Mouse (Mus musculus) G1E (cell line): ENCODE results near the gene Gak. TPM values are rescaled to one million over a fixed set of nuclear protein-coding genes. Genes with fewer than 3 reads are reported as not detected.
A peak's percentile ranks its signal among the peaks of the same experiment; 100 is the strongest.

Source experiments
- ATAC-seq: 2 replicates; pipeline ENCODE4 v1.8.0; 2016; ENCODE audit warnings: mild to moderate bottlenecking; ENCODE audit not compliant: insufficient number of reproducible peaks, poor library complexity, low FRiP score, severe bottlenecking; ENCODE audit errors: extremely low read depth
- DNase-seq: peaks from one replicate; pipeline ENCODE4 v3.0.0; 2012; ENCODE audit warnings: low spot score
- H3K27me3 ChIP-seq: 2 replicates; pipeline ENCODE4 v1.6.1; 2012; ENCODE audit warnings: mild to moderate bottlenecking, low read length, inconsistent platforms; ENCODE audit not compliant: insufficient read depth
- H3K36me3 ChIP-seq: replicated peaks from 2 replicates; pipeline ENCODE3; 2012; ENCODE audit warnings: mild to moderate bottlenecking, inconsistent platforms
- H3K4me1 ChIP-seq: 2 replicates; pipeline ENCODE4 v1.6.1; 2012; ENCODE audit warnings: low read depth, low read length, inconsistent platforms, mixed read lengths; ENCODE audit not compliant: insufficient read depth
- H3K4me3 ChIP-seq: 2 replicates; pipeline ENCODE4 v1.5.1; 2012; ENCODE audit warnings: low read depth, mild to moderate bottlenecking, inconsistent platforms, low read length, moderate library complexity, mixed read lengths
- H3K9me3 ChIP-seq: replicated peaks from 2 replicates; pipeline ENCODE4 v1.6.1; 2012; ENCODE audit warnings: inconsistent platforms
- CTCF ChIP-seq: IDR thresholded peaks from 2 replicates; pipeline ENCODE4 v1.5.1; 2012; ENCODE audit warnings: low read depth, low read length, inconsistent platforms, mixed read lengths
- GATA1 ChIP-seq: IDR thresholded peaks from 2 replicates; pipeline ENCODE4 v1.6.1; 2012; ENCODE audit warnings: borderline replicate concordance, low read length, inconsistent platforms, mixed read lengths
- GATA2 ChIP-seq: IDR thresholded peaks from 2 replicates; pipeline ENCODE4 v1.6.1; 2012; ENCODE audit warnings: low read depth, low read length, inconsistent platforms, borderline replicate concordance
- POLR2AphosphoS5 ChIP-seq: IDR thresholded peaks from 2 replicates; pipeline ENCODE4 v1.6.1; 2012; ENCODE audit warnings: low read depth, low read length, inconsistent platforms; ENCODE audit not compliant: insufficient replicate concordance
- TAL1 ChIP-seq: conservative IDR thresholded peaks from 2 replicates; pipeline ENCODE4 v1.6.1; 2012; ENCODE audit warnings: low read depth, low read length, inconsistent platforms, mixed read lengths
- polyA plus RNA-seq: library from polyadenylated mRNA; stranded (reverse); fragments of >175 nt; gene quantifications from 2 replicates; pipeline ENCODE4 v1.2.3, GENCODE M21; 2012
- total RNA-seq, 2 experiments: library from RNA; stranded (forward) in 1 of 2; stranded (reverse) in 1 of 2; fragments of 200-1000 nt in 1 of 2; fragments of >200 nt in 1 of 2; fragmentation: Nextera tagmentation in 1 of 2; gene quantifications; 2 replicates each; pipeline ENCODE4 v1.2.3; 2014 to 2017

Gak gene
- total and polyA plus RNA-seq, 3 experiments, result 96.4 to 124 (median 108) TPM

DNA sequence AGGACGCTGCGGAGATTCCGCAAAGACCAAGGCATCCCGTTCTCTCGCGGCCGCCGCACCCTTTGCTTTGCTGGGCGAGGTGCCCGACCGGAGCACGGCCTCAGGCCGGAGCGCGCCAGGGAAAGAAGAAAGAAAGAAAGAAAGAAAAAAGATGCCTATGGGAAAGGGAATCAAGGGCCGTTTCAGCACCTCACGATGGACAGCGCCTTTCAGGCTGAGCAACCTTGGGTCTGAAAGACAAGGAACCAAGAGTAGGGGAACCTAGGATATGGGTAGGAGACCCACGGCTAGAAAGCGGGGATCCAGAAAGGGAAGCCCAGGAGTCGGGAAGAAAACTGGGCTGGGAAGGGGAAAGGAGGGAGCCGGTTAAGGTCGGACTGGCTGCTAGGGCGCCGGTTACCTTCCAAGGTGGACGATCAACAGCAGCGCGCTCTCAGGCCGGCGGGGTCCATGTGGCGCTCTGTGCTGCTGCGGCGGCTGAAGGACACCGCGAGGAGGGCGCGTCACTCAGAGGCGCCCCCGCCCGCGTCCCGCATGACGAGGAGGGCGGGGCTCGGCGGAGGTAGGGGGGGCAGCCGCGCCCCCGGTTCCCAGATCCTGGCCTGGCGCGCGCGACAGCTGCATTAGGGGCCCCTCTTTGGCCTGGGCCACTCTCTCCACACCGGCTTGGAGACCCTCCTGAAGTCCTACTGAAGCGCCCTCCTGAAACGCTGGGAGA, 79.9 kb downstream of the Gak start, which contains the start of gene Cplx1:
Gene Cplx1, minus strand, starts transcription at position 536 of the 718 bp plus-strand sequence.
- TF ChIP-seq CTCF, result no peak
- TF ChIP-seq POLR2AphosphoS5, result no peak
- TF ChIP-seq GATA2, result no peak
- no peak for TF ChIP-seq TAL1
- TF ChIP-seq GATA1, result no peak
- no peaks in the 10 kb centered on the region for H3K9me3 ChIP-seq
- H3K27me3 ChIP-seq, result peaks cover 25% of the 10 kb centered on the region; the same call in 1 of the 2 replicates
- no peaks in the 10 kb centered on the region for H3K4me1 ChIP-seq
- DNase-seq, result peak; percentile 33
- no peak within 1 kb of the TSS for H3K4me3 ChIP-seq
- no peak for ATAC-seq
- H3K36me3 ChIP-seq, result no peaks in the 10 kb centered on the region

DNA sequence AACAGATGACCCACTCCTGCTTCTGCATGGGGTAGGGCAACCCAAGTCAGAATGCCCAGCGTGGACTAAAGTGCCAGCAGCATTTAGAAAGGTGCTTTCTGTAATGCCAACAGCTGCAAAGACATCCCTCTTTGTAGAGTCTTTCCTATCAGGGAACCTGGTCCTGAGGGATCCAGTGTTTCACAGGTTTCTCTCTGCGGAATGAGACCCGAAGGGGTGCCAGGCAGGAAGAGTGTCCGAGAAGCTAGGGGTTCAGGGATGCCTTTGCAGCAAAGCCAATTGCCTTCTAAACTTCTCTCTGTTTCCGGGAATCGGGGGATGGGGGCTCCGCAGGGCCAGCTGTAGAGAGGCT, 80.4 kb downstream of the Gak start:
- H3K4me1 ChIP-seq, result no peaks in the 10 kb centered on the region
- H3K27me3 ChIP-seq, result peaks cover 25% of the 10 kb centered on the region; the same call in 1 of the 2 replicates
- ATAC-seq (no peak), DNase-seq (no peak)
- H3K36me3 ChIP-seq, result no peaks in the 10 kb centered on the region
- H3K9me3 ChIP-seq, result no peaks in the 10 kb centered on the region
- H3K4me3 ChIP-seq, result no peak overlapping the region
- TF ChIP-seq POLR2AphosphoS5 (no peak), GATA1 (no peak), CTCF (no peak), TAL1 (no peak), GATA2 (no peak)

DNA sequence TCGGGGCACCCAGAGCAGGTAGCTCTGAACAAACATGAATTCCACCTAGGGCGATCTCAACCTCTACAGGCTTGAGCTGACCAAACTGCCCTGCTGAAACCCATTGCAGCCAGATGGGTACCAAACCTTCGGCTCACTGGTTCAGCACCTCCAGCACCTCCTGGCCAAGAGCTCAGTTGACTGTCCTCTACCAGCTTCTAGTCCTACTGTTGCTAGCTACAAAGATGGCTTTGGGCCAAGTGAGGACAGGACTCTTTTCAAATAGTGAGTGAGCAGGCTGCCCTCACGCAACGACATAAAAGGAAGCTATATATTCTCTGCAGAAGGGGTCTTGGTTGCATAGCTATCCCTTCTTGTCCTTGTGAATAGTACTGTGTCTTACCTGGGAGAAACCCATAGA, 81.9 kb downstream of the Gak start:
- Histone ChIP-seq H3K9me3 (no peaks in the 10 kb centered on the region), H3K4me3 (no peak overlapping the region), H3K4me1 (no peaks in the 10 kb centered on the region), H3K27me3 (peaks cover 27% of the 10 kb centered on the region), H3K36me3 (no peaks in the 10 kb centered on the region)
- TF ChIP-seq TAL1 (no peak), POLR2AphosphoS5 (no peak), CTCF (no peak), GATA1 (no peak), GATA2 (no peak)
- ATAC-seq (no peak), DNase-seq (no peak)

DNA sequence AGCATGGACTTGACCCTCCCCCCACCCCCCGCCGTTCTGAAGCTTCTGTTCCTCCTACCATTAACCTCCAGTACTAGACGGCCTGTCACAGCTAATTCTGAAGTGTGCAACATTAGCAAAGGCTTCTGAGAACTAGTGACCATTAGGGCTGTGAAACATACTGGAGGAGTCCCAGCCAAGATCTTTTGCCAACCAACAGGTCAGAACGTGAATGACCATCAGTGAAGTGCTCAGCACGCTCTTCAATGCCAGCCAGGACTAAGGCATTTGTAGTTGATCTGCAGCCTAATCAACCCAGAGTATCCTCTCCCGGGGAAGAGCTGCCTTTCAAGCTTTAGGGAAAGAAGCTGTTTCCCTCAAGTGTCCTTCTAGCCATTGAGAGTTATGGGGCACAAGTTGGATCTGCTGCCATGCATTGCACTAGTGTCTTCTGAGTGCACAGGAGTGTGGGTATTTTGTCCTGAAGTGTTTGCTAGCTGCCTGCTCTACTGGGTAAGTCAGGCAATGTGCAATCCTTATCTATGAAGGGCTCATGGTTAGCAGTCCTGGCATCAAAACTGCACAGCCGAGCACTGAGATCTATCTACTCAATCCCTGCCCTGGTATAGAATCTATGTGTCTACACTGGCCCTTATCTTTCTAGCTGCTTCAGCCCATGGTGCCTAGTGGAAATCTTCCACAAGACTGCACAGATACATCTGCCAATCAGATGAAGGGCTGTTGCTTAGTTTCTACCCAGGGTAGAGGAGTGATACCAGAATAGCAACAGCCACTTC, 85.9 kb downstream of the Gak start:
- no peak for ATAC-seq
- no peak for DNase-seq
- TF ChIP-seq GATA1 (no peak), CTCF (no peak), GATA2 (no peak), POLR2AphosphoS5 (no peak), TAL1 (no peak)
- no peaks in the 10 kb centered on the region for H3K9me3 ChIP-seq
- H3K4me3 ChIP-seq, result no peak overlapping the region
- H3K27me3 ChIP-seq, result peaks cover 18% of the 10 kb centered on the region
- H3K36me3 ChIP-seq, result no peaks in the 10 kb centered on the region
- H3K4me1 ChIP-seq, result no peaks in the 10 kb centered on the region

DNA sequence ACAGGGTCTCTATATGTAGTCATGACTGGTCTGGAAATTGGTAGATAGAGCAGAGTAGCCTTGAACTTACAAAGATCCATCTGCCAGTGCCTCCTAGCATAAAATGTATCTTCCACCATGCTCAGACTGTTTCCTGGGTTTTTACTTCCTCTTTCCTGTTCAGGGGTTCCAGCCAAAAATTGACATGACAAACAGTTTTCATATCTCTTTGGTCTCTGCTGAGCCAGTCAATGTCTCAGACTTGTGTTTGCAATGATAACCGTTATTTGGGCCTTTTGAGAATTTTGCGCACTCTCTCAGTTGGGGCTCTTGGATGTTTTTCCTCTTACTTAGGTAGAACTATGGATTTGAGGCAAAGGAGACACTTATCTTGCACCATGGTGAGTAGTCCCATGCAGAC, 95.4 kb downstream of the Gak start:
- TF ChIP-seq CTCF, result no peak
- Histone ChIP-seq H3K4me3 (no peak overlapping the region), H3K4me1 (no peaks in the 10 kb centered on the region), H3K36me3 (no peaks in the 10 kb centered on the region), H3K9me3 (peaks cover 4% of the 10 kb centered on the region), H3K27me3 (no peaks in the 10 kb centered on the region)
- DNase-seq (no peak), ATAC-seq (no peak)

DNA sequence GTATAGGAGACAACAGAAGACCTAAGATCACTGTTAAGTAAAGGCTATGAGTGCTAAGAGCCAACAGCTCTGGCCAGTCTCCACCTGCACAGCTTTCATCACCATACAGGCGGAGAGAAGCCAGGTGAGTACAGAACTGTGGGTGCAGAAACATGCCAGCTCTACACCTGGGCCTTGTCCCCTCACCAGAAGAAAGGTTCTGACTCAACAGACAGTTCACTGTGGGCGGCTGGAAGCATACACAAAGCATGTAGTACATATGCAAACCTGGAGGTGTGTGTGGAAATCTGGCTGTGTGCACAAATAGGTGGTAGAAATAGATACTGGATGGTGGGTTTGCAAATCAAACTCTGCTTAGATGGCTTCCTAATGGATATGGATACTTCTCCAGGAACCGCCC, 107.0 kb downstream of the Gak start:
- Histone ChIP-seq H3K9me3 (no peaks in the 10 kb centered on the region), H3K4me1 (0 out of 2 replicates have a peak, but pooled peaks cover 2% of the 10 kb centered on the region), H3K36me3 (no peaks in the 10 kb centered on the region), H3K27me3 (peaks cover 48% of the 10 kb centered on the region), H3K4me3 (no peak overlapping the region)
- TF ChIP-seq CTCF, result no peak
- TF ChIP-seq GATA1, result no peak
- TF ChIP-seq GATA2, result no peak
- TF ChIP-seq POLR2AphosphoS5, result no peak
- TF ChIP-seq TAL1, result no peak
- no peak for ATAC-seq
- DNase-seq, result no peak
